Mouse (Mus musculus): ENCODE results near the gene 1700028K03Rik. TPM values are rescaled to one million over a fixed set of nuclear protein-coding genes. Genes with fewer than 3 reads are reported as not detected.

1700028K03Rik gene
- total and polyA plus RNA-seq, 3 experiments, result 0.23 TPM; not detected in 2

GRCm38 (mm10) chr5:107510503-107510902, 24.0 kb upstream of the 1700028K03Rik start:
- Histone ChIP-seq H3K9ac (ENCODE audit: low read depth, low read length) (no peak overlapping the region), H3K79me2 (replicated peaks; ENCODE audit: control insufficient read depth, insufficient read depth, low read length) (no peaks in the 10 kb centered on the region), H3K27ac (no peak overlapping the region), H3K4me1 (ENCODE audit: control insufficient read depth, insufficient read depth, low read length) (no peaks in the 10 kb centered on the region), H3K4me3 (no peak overlapping the region), H3K27me3 (ENCODE audit: control insufficient read depth, insufficient read depth, low read length) (no peaks in the 10 kb centered on the region), H3K36me3 (ENCODE audit: control insufficient read depth, insufficient read depth, low read length) (no peaks in the 10 kb centered on the region)
- WGBS, result 89% methylated on average over 10 of the region's 10 CpGs
- intact Hi-C loops (cut with DNase I), result loop anchor here (10.0 kb wide), 1 partner anchor 656 kb away; no protein-coding TSS in a partner anchor
- no peak for DNase-seq
- TF ChIP-seq EP300 (IDR thresholded peaks at IDR 0.05; ENCODE audit: insufficient read depth, low read depth, low read length), result no peak
- no peak for TF ChIP-seq POLR2A (IDR thresholded peaks at IDR 0.05; ENCODE audit: insufficient read depth, low read depth, low read length)
- no peak for TF ChIP-seq CTCF (IDR thresholded peaks at IDR 0.05)

DNA sequence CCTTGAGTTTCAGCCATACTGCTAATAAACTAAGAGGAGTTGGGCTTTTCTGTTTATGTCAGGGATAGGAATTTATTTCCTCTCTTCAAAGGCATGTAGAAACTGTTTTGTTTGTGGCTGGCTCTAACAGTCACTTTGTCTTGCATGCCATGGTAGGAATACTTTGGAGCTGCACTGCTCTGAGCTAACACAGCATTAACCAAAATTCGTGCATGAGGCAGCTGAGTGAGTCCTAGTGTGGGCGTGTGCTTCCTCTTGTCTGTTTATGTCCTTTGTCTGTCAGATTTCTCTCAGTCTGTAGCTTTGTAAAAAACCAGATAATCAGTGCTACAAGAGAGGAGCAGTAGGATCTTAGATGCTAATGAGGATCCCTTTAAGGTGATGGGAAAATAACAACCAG, 23.2 kb upstream of the 1700028K03Rik start:
- no peak for DNase-seq
- no peak overlapping the region for H3K9ac ChIP-seq (ENCODE audit: low read depth, low read length)
- no peak overlapping the region for H3K27ac ChIP-seq
- no peaks in the 10 kb centered on the region for H3K27me3 ChIP-seq (ENCODE audit: control insufficient read depth, insufficient read depth, low read length)
- H3K36me3 ChIP-seq (ENCODE audit: control insufficient read depth, insufficient read depth, low read length), result no peaks in the 10 kb centered on the region
- H3K79me2 ChIP-seq (replicated peaks; ENCODE audit: control insufficient read depth, insufficient read depth, low read length), result no peaks in the 10 kb centered on the region
- H3K4me3 ChIP-seq, result no peak overlapping the region
- intact Hi-C loops (cut with DNase I), result loop anchor here (10.0 kb wide), 1 partner anchor 657 kb away; no protein-coding TSS in a partner anchor
- TF ChIP-seq POLR2A (IDR thresholded peaks at IDR 0.05; ENCODE audit: insufficient read depth, low read depth, low read length), result no peak
- no peak for TF ChIP-seq EP300 (IDR thresholded peaks at IDR 0.05; ENCODE audit: insufficient read depth, low read depth, low read length)
- TF ChIP-seq CTCF (IDR thresholded peaks at IDR 0.05), result no peak
- 46% methylated on average over 2 of the region's 2 CpGs for WGBS
- H3K4me1 ChIP-seq (ENCODE audit: control insufficient read depth, insufficient read depth, low read length), result no peaks in the 10 kb centered on the region

DNA sequence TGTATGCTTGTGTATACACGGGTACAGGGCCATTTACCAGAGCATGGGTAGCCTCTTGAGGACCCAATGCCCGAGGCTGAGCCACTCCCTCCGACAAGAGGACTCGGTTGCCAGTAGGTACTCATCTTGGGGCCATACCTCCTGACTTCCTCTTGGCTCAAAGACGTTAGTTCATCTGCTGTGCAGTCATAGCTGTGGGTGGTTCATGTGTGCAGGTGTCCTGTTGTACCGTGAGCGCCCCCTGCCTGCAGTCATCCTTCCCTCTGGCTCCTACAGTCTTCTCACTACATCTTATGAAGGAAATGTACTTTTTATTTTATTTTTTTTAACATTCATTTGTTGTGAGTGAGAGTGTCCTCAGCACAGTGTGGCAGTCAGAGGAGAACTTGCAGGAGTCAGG, 20.9 kb upstream of the 1700028K03Rik start:
- TF ChIP-seq CTCF (IDR thresholded peaks at IDR 0.05) (peak; percentile 67), EP300 (IDR thresholded peaks at IDR 0.05; ENCODE audit: insufficient read depth, low read depth, low read length) (no peak)
- intact Hi-C loops (cut with DNase I), result loop anchor here (10.0 kb wide), 1 partner anchor 659 kb away; no protein-coding TSS in a partner anchor
- DNase-seq, result peak; percentile 21 to 33
- Histone ChIP-seq H3K36me3 (ENCODE audit: control insufficient read depth, insufficient read depth, low read length) (no peaks in the 10 kb centered on the region), H3K9ac (ENCODE audit: low read depth, low read length) (no peak overlapping the region), H3K79me2 (replicated peaks; ENCODE audit: control insufficient read depth, insufficient read depth, low read length) (no peaks in the 10 kb centered on the region), H3K27ac (no peak overlapping the region), H3K27me3 (ENCODE audit: control insufficient read depth, insufficient read depth, low read length) (no peaks in the 10 kb centered on the region), H3K4me3 (no peak overlapping the region), H3K4me1 (ENCODE audit: control insufficient read depth, insufficient read depth, low read length) (no peaks in the 10 kb centered on the region)
- 51% methylated on average over 7 of the region's 7 CpGs for WGBS

DNA sequence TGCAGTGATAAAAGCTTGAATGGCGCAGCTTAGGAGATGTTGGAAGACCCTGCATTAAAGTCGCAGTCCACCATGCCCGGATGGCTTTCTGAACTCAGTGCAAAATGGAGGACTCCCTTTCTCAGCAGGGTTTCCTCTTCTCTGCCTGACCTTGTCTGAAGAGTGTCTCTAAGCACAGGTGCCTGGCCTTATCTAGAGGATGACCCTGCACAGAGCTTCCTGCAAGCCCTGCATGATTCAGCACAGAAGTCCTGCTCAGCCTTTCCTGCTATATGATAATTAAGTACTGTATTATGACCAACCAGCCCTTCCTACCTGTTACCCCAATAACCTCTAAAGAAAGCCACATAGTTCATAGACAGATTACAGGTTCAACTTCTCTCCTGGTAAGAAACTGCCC, 19.1 kb upstream of the 1700028K03Rik start:
- no peak overlapping the region for H3K27ac ChIP-seq
- no peak overlapping the region for H3K9ac ChIP-seq (ENCODE audit: low read depth, low read length)
- intact Hi-C loops (cut with DNase I), result loop anchor here (10.0 kb wide), 1 partner anchor 661 kb away; no protein-coding TSS in a partner anchor
- DNase-seq, result no peak
- no peaks in the 10 kb centered on the region for H3K4me1 ChIP-seq (ENCODE audit: control insufficient read depth, insufficient read depth, low read length)
- 91% methylated on average over 3 of the region's 3 CpGs for WGBS
- H3K79me2 ChIP-seq (replicated peaks; ENCODE audit: control insufficient read depth, insufficient read depth, low read length), result no peaks in the 10 kb centered on the region
- H3K4me3 ChIP-seq, result no peak overlapping the region
- no peak for TF ChIP-seq EP300 (IDR thresholded peaks at IDR 0.05; ENCODE audit: insufficient read depth, low read depth, low read length)
- H3K36me3 ChIP-seq (ENCODE audit: control insufficient read depth, insufficient read depth, low read length), result no peaks in the 10 kb centered on the region
- no peaks in the 10 kb centered on the region for H3K27me3 ChIP-seq (ENCODE audit: control insufficient read depth, insufficient read depth, low read length)

DNA sequence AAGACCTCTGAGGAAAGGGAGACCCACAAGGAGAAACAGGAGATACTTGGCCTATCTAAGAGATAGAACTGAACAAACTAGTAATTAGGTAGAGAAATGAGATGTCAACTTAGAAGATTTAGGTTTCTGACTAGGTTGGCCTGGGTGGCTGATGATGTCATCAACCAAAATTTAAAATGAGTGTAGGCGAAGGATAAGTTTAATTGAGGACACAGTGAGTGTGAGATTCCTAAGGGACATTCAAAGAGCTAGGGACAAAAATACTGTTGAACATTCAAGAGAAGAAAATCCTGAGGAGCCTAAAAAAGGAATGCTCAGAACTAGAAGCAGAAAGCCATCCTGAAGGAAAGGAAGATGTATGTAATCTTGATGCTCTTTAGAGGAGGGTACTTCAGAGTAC, 18.4 kb upstream of the 1700028K03Rik start:
- Histone ChIP-seq H3K4me3 (no peak overlapping the region), H3K27ac (no peak overlapping the region), H3K79me2 (replicated peaks; ENCODE audit: control insufficient read depth, insufficient read depth, low read length) (no peaks in the 10 kb centered on the region), H3K27me3 (ENCODE audit: control insufficient read depth, insufficient read depth, low read length) (no peaks in the 10 kb centered on the region), H3K4me1 (ENCODE audit: control insufficient read depth, insufficient read depth, low read length) (no peaks in the 10 kb centered on the region), H3K9ac (ENCODE audit: low read depth, low read length) (no peak overlapping the region), H3K36me3 (ENCODE audit: control insufficient read depth, insufficient read depth, low read length) (no peaks in the 10 kb centered on the region)
- WGBS, result 87% methylated on average over 1 of the region's 1 CpGs
- intact Hi-C loops (cut with DNase I), result loop anchor here (10.0 kb wide), 1 partner anchor 661 kb away; no protein-coding TSS in a partner anchor
- DNase-seq, result no peak
- TF ChIP-seq EP300 (IDR thresholded peaks at IDR 0.05; ENCODE audit: insufficient read depth, low read depth, low read length) (no peak), POLR2A (IDR thresholded peaks at IDR 0.05; ENCODE audit: insufficient read depth, low read depth, low read length) (no peak), CTCF (IDR thresholded peaks at IDR 0.05) (no peak)

GRCm38 (mm10) chr5:107518602-107519001, 15.9 kb upstream of the 1700028K03Rik start:
- no peak for DNase-seq
- Histone ChIP-seq H3K27me3 (ENCODE audit: control insufficient read depth, insufficient read depth, low read length) (no peaks in the 10 kb centered on the region), H3K27ac (no peak overlapping the region), H3K9ac (ENCODE audit: low read depth, low read length) (no peak overlapping the region), H3K79me2 (replicated peaks; ENCODE audit: control insufficient read depth, insufficient read depth, low read length) (no peaks in the 10 kb centered on the region), H3K36me3 (ENCODE audit: control insufficient read depth, insufficient read depth, low read length) (no peaks in the 10 kb centered on the region), H3K4me3 (no peak overlapping the region), H3K4me1 (ENCODE audit: control insufficient read depth, insufficient read depth, low read length) (peaks cover 1% of the 10 kb centered on the region; the same call in 1 of the 2 replicates)
- TF ChIP-seq CTCF (IDR thresholded peaks at IDR 0.05) (no peak), EP300 (IDR thresholded peaks at IDR 0.05; ENCODE audit: insufficient read depth, low read depth, low read length) (no peak), POLR2A (IDR thresholded peaks at IDR 0.05; ENCODE audit: insufficient read depth, low read depth, low read length) (no peak)
- 84% methylated on average over 4 of the region's 4 CpGs for WGBS
- intact Hi-C loops (cut with DNase I), result loop anchor here (10.0 kb wide), 1 partner anchor 664 kb away; no protein-coding TSS in a partner anchor

Data from heart, adult 2 months (tissue).